Mouse (Mus musculus) bone marrow, adult 2 months (tissue): ENCODE measurements around the gene Hnrnpa2b1.

Experiments
- CTCF ChIP-seq: fragments of 200-500 bp; IDR thresholded peaks from 2 replicates; pipeline ENCODE4 v1.5.1; 2011; ENCODE audit warnings: low read length, control low read depth; ENCODE audit not compliant: control insufficient read depth, insufficient read depth
- POLR2A ChIP-seq: fragments of 200-500 bp; IDR thresholded peaks from 2 replicates; pipeline ENCODE4 v1.6.1; 2011; ENCODE audit warnings: low read depth, mild to moderate bottlenecking, control low read depth, low read length, borderline replicate concordance; ENCODE audit not compliant: control insufficient read depth

- TF ChIP-seq POLR2A (no peak), CTCF (no peak)
Measured at GRCm38 (mm10) chr6:51460021-51460360, 9.7 kb downstream of the Hnrnpa2b1 start.
